Mouse (Mus musculus) urinary bladder, adult 18-20 months (tissue): ENCODE results near the gene Arhgap19.

Source experiments
- DNase-seq, 2 experiments: peaks; one replicate each; pipeline ENCODE4 v3.0.0; 2022; ENCODE audit warnings: low spot score in 2 of 2, mixed read lengths in 2 of 2

Gene Arhgap19

GRCm38 (mm10) chr19:41800451-41800850, 1.4 kb downstream of the Arhgap19 start:
- no peak for DNase-seq

- DNase-seq, result no peak
These were observed 4.3 kb downstream of the Arhgap19 start for GRCm38 (mm10) chr19:41797536-41797935.

- no peak for DNase-seq
These were observed 5.0 kb downstream of the Arhgap19 start for GRCm38 (mm10) chr19:41796789-41797327.

- no peak for DNase-seq
These were observed 5.6 kb downstream of the Arhgap19 start for GRCm38 (mm10) chr19:41796148-41796760.

GRCm38 (mm10) chr19:41794901-41795300, 6.9 kb downstream of the Arhgap19 start:
- no peak for DNase-seq

- no peak for DNase-seq
These were observed 7.8 kb downstream of the Arhgap19 start for GRCm38 (mm10) chr19:41794017-41794416.

GRCm38 (mm10) chr19:41792934-41793486, 8.8 kb downstream of the Arhgap19 start:
- no peak for DNase-seq

- no peak for DNase-seq
These were observed 10.5 kb downstream of the Arhgap19 start for GRCm38 (mm10) chr19:41791384-41791783.

GRCm38 (mm10) chr19:41789110-41789961, 12.5 kb downstream of the Arhgap19 start:
- no peak for DNase-seq

GRCm38 (mm10) chr19:41786896-41787295, 15.0 kb downstream of the Arhgap19 start:
- DNase-seq, result no peak

- DNase-seq, result no peak
These were observed 24.3 kb downstream of the Arhgap19 start for GRCm38 (mm10) chr19:41777514-41777913.

- DNase-seq, result no peak
These were observed 33.1 kb downstream of the Arhgap19 start for GRCm38 (mm10) chr19:41768711-41769110.

GRCm38 (mm10) chr19:41766628-41767027, 35.2 kb downstream of the Arhgap19 start:
- no peak for DNase-seq

- DNase-seq, result peak; percentile 57 to 81
These were observed 37.8 kb downstream of the Arhgap19 start for GRCm38 (mm10) chr19:41763870-41764660.

GRCm38 (mm10) chr19:41761529-41761928, 40.3 kb downstream of the Arhgap19 start:
- DNase-seq, result no peak

GRCm38 (mm10) chr19:41759765-41760164, 42.1 kb downstream of the Arhgap19 start:
- no peak for DNase-seq

GRCm38 (mm10) chr19:41759270-41759669, 42.6 kb downstream of the Arhgap19 start:
- no peak for DNase-seq

- DNase-seq, result no peak
These were observed 47.1 kb downstream of the Arhgap19 start for GRCm38 (mm10) chr19:41754760-41755159.

GRCm38 (mm10) chr19:41751906-41752305, 49.9 kb downstream of the Arhgap19 start:
- DNase-seq, result no peak

GRCm38 (mm10) chr19:41747436-41747835, 54.4 kb downstream of the Arhgap19 start:
- no peak for DNase-seq

- no peak for DNase-seq
These were observed 55.8 kb downstream of the Arhgap19 start for GRCm38 (mm10) chr19:41745941-41746557.
